Mouse (Mus musculus): ENCODE measurements around the gene Atcay.
A peak's percentile ranks its signal among the peaks of the same experiment; 100 is the strongest.

GRCm38 (mm10) chr10:81190912-81191321 lies 39.7 kb downstream of the Atcay start:
- TF ChIP-seq POLR2A (IDR thresholded peaks at IDR 0.05; ENCODE audit: control insufficient read depth in 1 of 2, insufficient read depth in 1 of 2, low read depth in 1 of 2, low read length in 2 of 2, poor library complexity in 1 of 2) (no peak), CTCF (IDR thresholded peaks at IDR 0.05 in 2 of 3, conservative IDR thresholded peaks at IDR 0.05 in 1 of 3; ENCODE audit: control insufficient read depth in 1 of 3, insufficient read depth in 1 of 3, low read depth in 2 of 3, low read length in 3 of 3, poor library complexity in 1 of 3, severe bottlenecking in 1 of 3) (peak; percentile 22 to 39 (median 35)), EP300 (IDR thresholded peaks at IDR 0.05; ENCODE audit: low read depth in 1 of 2, low read length in 2 of 2) (no peak), ETS1 (IDR thresholded peaks at IDR 0.05; ENCODE audit: low read depth, low read length) (no peak), ZNF384 (IDR thresholded peaks at IDR 0.05; ENCODE audit: low read depth, low read length) (no peak), TAL1 (IDR thresholded peaks at IDR 0.05; ENCODE audit: low read length) (no peak), GATA1 (IDR thresholded peaks at IDR 0.05; ENCODE audit: low read depth, low read length) (no peak), ZC3H11A (IDR thresholded peaks at IDR 0.05; ENCODE audit: low read depth, low read length) (no peak), UBTF (IDR thresholded peaks at IDR 0.05; ENCODE audit: borderline replicate concordance, insufficient read depth, low read depth, low read length) (no peak), BHLHE40 (IDR thresholded peaks at IDR 0.05; ENCODE audit: borderline replicate concordance, low read depth, low read length) (no peak), TCF12 (IDR thresholded peaks at IDR 0.05; ENCODE audit: low read depth, low read length) (no peak), KAT2A (conservative IDR thresholded peaks at IDR 0.05; ENCODE audit: low read depth, low read length) (no peak), USF1 (IDR thresholded peaks at IDR 0.05; ENCODE audit: low read depth, low read length) (no peak), NRF1 (IDR thresholded peaks at IDR 0.05; ENCODE audit: insufficient read depth, low read depth, low read length, poor library complexity, severe bottlenecking) (no peak)

Data from MEL (cell line).